Mouse (Mus musculus) right cerebral cortex, adult 18-20 months (tissue): ENCODE measurements at regions not wholly inside any gene's neighbourhood (a gene's known extent, or its start where the extent isn't known, plus 50 kb on each side); places are given as distances from the start of the nearest gene placed in this dataset.

Source experiments
- DNase-seq: peaks from one replicate; pipeline ENCODE4 v3.0.0; 2022; ENCODE audit warnings: mixed read lengths

DNA sequence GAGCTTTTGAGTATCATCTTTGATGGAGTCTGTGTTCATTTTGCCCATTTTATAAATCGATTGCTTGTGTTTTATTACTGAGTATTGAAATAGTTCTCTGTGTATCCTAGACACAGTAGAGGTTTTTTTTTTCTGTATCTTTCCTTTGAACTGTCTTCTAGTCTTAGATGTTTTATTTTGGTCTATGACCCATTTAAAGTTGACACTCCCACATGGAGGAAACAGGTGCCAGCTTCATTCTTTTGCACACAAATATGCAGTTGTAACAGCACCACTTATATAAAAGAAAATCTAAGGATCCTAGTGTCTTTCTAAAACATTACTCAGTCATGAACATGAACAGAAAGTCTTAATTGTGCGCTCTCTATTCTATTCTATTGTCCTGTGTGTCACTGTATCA, 230.2 kb upstream of the Nsun2 start:
- peak; percentile 32 for DNase-seq

DNA sequence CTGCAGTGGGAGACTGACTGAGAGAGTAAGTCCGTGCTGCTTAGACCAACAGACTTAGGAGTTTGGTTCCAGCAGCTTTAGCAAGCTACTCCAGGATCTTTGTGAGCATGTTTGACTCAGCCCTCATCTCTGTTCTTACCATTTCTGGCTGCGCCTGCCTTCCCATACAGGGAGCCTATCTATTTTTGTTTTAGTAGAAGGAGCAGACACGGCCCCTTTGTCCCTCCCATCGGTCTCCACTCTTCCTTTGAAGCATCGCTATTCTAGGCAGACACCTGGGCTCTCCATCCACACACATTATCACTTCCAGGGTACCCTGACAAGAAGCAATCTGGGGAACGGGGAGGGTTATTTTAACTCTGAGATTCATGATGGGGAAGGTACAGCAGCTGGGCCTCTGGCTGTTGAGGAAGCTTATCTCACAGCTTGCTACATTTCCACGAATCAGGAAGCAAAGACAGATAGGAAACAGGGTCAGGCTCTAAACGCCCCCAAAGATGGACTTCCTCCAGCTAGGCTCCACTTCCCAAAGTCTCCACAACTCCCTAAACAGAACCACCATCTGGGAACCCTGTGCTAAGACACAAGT, 203.0 kb upstream of the Nsun2 start:
- peak; percentile 74 for DNase-seq

DNA sequence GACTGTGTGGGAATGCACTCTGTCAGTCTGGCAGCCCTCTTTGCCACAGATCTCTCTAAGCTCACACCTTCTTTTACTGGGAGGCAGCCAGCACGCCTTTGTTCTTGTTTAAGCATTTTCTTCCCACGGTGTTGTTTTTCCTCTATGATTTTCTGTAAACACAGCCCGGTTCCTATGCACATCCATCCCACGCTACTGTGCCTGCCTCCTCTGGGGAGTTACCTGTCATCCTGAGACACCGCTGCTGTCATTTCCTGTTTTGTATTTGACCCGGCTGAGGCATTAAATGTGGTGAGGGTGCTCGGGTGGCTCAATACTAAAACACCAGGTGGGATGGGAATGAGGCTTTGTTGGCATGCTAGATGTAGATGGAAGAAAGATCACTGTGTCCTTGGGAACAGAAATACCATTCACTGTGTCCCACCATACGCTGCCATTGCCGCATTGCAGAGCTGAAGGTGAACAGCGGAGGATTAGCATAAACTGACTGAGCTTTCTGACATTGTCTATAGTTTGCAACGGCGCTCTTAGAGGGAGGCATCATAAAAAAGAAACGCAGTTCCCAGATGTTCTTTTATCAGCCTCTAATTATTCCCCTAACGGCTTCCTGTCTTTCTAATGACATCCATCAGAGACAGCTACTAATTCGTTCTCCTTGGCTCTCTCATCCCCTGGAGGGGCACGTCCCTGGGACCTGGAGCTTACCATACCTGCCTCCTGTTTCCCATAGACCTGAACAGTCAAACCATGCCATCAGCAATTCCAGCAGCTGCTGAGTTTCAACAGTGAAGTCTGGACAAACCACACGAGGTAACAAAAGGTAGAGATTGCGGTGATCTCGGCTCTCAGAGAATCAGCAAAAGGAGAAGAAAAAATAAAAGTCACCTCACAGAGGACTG, 201.8 kb upstream of the Nsun2 start:
- DNase-seq: no peak

DNA sequence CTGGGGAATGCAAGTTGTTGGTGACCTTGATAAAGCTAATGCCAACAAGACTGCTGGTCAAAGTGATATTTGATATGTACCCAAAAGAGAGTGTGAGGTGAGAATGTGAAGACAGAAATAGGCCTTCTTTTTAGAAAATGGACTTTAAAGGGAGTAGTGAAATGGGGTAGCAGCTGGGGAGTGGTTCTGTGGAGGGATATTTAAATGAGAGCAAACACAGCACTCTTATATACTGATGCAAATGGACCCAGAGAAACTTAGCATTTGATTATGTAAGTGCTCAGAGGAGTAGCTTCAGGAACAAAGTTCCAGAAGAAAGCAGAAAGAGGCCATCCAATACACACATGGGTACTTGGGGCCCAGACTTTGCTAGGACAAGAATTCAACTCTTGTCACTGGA, 189.7 kb upstream of the Nsun2 start:
- DNase-seq: no peak

DNA sequence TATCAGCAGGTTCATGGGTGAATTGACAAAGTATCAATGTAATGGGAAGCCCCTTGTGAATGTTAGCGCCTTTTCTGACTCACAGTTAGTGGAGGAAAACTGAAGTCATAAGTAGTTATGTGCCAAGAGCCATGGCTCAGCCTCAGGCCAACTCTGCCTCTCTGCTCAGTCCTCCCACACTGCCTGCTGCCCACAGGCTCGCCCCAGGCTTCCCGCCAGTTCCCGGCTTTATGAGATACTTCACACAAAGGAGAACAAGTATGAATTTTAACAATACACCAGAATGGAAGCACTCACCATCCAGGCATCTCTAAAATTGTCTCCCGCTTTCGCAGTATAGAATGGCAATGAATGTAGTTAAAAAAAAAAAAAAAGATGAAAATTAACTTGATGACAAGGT, 176.1 kb upstream of the Nsun2 start:
- DNase-seq: peak; percentile 80

DNA sequence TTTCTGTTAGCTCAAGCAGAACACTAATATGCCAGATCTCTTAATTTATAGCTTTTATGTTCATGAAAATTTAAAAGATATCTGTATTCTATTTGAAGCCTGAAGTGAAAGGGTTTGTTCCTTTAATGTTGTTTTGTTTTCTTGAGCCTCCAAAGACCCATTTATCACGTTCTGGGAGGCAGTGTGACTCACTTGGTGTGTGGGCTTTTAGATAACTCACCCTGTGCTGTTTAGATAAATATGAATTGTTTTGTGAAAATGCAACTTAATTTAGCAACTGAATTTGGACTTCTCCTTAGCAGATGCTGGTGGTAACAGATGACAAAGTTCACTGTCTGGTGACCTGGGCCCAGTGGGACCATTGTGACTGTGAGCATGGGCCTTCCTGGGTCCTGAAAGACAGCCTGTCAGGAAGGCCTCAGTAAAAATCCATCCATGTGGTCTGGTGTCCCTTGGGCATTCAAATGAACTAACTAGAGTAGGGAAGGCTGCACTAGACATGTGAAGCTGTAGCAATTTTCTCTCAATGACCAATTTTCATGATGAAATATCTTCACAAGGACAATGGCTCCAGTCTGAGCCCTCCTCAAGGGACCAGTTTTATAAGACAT, 167.6 kb upstream of the Nsun2 start:
- DNase-seq: no peak

DNA sequence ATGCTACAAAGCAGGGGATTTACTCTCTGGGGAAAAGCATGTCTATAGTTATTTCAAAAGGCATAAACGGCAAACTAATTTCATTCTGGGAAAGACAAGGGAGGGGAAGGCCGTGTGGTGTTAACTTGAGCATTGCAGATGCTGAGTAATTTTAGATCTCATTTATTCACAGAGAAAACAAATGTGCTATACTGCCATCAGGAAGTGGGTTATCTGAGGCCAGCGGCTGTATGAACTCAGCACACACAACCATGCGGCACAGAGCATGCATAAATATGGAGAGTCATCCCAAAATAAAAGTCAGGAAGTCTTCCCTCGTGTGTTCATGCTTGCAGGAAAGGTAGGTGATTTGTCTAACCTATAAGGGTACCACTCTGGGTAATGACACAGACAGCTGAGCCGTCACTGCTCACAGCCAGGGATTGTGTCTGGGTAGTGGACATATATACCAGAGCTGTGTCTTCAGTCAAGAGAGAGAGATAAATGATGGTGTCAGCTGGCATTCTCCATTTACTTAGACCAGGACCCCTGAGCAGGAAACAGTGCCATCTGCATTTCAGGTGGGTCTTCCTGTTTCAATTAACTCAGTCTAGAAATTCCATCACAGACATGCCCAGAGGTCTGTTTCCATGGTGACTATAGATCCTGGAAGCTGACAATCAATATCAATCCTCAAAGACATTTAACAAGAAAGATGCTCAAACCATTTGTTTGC, 160.3 kb upstream of the Nsun2 start:
- DNase-seq: peak; percentile 23

DNA sequence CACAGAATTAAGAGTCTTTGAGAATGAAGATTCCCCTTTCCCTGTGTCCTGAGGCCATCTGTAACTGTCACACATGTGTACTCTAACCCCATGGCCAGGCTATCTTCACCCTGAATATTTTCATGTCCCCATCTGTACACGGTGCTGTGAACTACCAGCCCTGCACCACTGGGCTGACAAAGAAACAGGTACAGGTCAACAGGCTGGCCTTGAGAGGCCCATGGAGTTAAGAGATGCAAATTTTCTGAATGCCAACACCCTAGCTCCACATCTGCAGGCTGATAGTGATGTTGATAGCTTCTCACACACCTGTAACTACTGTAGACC, 159.8 kb upstream of the Nsun2 start:
- no peak for DNase-seq

DNA sequence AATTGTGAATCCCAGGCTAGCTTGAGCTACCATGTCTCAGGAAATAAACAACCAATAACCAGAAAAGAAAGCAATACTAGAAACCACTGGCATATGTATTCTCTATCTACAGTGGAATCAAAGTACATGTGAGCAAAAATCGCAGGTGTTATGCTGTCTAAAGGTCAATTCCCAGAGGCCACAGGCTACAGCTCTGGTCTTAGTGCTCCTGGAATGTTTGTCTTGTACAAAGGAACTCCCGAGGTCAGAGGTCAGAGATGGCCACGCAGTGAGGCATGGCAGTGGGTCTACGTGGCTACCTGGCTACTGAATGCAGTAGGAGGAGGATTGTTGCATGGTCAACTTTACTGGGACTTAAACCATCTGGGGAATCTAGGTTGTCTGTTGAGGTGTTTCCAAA, 153.1 kb upstream of the Nsun2 start:
- no peak for DNase-seq

DNA sequence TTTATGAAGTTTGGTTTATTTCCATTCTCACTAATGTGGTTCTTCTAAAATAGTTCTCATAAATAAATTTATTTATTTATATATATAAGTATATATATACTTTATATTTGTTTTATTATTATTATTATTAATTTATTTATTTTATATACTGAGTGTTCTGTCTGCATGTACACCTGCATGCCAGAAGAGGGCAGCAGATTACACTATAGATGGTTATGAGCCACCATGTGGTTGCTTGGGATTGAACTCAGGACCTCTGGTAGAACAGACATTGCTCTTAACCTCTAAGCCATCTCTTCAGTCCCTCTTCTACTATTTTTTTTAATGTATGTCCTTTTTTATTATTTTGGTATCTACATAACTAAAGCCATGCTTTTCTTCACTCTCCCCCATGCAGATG, 148.8 kb upstream of the Nsun2 start:
- DNase-seq: no peak

DNA sequence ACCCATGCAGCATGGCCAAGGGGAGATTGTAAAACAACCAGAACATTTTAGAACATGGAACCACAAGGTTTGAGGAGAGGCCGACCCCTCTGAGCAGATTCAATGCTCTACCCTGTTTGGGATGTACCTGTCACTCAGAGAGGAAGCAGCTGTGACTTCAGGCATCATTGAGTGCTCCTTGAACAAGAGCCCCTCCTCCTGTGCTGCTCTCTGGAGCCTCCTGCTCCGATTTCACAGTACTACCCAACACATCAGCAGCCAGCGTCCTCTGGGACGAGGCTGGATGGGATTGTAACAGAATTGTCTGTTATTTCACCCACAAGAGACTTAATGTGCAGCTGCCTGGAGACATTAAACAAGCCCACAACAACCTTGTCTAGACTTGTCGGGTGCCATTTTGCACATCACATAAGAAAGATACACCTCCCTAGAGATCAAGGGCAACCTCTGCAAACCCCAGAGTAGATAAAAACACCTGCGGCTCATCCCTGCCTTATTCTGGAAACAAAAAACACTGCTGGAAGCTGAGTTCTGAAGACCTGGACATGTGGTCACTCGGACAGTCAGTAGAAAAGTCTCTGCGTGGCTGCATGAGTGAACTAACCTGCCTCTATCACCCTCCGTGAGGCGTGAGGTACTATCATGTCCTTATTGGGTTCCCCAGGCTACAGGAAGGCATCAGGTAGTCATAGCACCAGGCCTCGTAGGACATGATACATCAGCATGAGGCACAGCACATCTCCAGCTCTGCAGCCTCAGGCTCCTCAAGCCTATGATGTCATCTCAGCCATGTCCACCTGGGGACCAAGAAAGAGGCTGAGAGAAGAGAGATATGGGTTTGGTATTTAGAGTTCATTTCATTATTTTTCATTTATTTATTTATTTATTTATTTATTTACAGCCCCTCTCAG, 140.4 kb upstream of the Nsun2 start:
- no peak for DNase-seq

DNA sequence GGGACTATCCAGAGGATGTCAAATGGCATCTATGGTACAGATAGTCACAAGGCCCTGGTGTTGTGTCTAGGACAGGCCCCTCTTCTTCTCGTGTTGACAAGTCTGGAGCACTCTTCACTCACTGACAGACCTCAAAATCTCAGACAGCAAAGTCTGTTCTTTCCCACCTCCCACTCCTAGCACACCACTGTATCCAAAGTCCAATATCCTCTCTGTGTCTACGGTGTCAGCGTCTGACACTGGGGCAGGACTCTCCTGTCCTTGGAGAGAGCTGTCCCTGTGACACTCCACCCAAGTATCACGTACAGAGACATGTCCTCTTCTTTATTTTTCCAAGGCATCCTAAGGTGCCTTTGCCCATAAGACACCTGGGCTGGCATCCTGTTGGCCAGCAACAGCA, 139.0 kb upstream of the Nsun2 start:
- no peak for DNase-seq

DNA sequence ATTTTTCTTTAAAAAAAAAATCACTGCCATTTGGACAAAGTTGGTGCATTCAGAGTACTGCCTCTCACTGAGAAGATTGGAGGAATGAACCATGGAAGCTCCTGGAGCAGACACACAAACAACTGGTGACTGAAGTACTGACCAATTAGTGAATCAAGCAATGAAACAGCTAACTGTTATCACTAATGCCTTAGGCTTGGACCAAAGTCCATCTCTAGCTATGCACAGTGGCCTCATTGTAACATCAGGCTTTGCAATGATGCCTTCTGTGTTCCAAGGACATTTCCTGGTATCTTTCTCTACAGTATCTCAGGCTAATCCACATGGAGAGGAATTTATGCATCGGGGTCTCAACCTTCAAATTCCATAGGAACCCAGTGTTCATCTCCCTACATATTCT, 123.2 kb upstream of the Nsun2 start:
- no peak for DNase-seq

DNA sequence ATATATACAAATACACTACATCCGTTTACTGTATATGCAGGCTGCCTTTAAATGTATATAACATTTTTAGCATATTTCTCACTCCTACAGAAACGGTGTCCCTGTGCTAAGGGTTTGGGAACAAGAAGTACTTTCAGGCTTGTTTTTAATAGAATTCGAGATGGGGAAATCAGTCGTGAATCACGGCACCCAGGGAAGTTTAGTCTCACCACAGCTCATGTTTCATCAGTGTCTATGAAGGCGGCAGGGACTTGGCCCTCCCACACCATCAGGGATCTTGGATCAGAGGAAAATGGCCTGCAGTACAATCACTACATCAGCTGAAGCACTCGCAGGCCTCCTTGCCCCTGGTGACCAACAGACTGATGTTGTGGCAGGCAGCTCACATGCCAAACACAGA, 118.7 kb upstream of the Nsun2 start:
- peak; percentile 31 for DNase-seq

DNA sequence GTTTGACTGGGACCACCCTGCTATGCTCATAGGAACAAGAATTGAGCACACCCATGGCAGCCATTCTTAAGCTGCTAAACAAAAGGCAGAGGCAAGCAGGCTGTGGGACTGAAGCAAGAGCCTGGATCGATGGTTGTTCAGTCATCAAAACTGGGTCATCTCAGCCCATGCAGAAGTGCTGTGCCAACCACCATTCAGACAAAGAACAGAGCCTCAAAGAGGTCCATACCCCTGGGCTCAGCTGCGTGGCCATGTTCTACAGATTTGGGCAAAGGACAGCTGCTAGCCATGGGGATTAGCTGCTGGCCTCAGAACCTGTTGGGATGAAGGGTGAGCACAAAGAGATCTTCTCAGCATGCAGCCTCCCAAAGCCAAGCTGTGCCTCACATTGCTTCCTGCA, 116.8 kb upstream of the Nsun2 start:
- DNase-seq: no peak

DNA sequence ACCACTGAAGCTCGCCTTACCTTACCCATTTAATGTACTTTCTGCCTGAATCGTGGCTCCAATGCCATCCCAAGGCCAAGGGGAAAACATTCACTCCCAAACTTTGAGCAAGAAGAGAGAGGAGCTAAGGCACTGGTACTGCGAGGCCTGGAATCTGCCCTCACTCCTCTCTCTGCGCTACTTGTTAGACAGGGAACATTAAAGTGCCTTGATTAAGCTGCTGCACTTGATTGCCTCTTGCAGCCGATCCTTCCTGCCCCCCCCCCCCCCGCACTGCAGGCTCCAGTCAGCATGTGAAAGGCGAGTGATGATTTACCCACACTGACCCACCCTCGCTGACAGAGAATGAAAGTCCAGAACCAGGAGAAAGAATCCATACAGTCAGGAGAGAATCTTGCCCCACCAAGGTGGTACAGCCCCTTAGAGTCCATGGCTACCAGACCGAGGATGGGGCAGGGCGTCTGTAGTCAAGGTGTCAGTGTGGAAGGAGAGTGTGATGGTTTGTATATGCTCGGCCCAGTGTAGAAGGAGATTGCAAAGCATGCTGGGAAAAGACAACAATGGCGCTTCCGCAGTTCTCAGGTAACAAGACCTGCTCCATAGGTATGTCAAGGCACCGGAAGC, 115.6 kb upstream of the Nsun2 start:
- DNase-seq: no peak

DNA sequence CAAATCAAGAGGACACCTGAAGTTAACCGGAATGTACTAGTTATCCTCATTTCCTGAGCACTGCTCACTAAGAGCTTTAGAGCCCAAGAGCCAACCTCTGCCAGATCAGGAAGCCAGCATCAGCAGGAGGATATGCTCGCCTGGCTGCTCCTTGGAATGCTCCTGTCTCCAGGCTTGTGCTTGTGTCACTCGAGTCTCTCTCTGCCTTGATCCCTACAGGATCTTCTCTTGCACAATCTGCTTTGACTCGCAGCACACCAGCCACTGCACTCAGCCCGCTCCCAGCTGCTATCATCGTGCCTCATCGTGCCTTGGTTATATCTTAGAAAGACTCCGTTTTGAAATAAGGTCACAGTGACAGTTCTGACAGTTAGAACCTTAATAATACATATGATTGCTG, 113.4 kb upstream of the Nsun2 start:
- DNase-seq: no peak

DNA sequence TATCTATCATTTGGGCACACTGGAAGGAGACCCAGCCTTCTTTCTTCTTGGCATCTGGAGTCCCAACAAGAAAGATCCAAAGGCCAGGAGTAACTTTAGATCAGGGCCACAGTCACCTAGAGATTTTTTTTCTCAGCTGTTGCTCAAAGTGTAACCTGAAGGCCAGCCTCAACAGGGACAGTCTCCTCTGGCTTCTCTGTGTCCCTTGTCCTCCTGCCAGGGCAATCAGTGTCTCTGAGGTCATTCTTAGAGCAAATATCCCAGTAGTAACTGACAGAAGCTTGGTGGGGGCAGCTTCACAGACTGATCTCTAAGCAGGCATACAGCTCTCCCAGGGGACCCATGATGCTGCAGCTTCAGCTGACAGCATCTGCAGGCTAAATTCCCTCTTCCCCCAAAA, 111.6 kb upstream of the Nsun2 start:
- no peak for DNase-seq

DNA sequence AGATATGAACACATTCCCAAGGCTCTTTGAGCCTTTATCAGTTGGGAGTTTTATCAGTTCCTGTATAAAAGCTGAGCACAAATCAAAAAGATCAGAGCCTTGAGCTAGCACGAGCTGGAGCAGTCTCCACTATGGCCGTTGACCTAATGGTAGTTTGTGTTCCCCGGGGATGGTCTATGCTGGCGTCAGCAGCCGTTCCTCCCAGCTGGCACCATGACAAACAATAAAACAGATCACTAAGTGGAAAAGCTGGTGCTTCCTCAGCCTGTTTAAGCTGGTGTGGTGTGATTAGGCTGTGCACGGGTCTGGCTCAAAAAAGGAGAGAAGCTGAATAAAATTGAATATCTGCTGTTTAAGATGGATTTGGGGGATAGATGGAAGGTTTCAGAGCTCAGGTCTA, 107.4 kb upstream of the Nsun2 start:
- no peak for DNase-seq

DNA sequence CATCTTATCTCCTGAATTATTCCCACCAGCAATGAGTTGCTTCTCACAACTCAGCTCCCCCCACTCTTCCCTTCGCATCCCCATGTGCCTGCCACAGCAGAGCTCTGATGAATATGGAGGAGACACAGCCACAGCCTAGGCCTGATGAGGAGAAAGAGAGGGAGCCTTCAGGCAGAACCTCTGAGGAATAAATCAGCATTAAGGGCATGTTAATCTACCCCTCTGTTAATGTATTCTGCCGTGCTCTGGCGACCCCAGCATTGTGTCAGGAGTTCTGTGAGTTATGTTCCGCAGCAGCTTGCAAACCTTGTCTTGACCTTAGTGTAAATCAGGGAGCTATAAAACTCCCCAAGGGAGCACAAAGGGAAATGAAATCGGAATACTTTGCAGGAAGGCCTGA, 104.0 kb upstream of the Nsun2 start:
- DNase-seq: no peak

DNA sequence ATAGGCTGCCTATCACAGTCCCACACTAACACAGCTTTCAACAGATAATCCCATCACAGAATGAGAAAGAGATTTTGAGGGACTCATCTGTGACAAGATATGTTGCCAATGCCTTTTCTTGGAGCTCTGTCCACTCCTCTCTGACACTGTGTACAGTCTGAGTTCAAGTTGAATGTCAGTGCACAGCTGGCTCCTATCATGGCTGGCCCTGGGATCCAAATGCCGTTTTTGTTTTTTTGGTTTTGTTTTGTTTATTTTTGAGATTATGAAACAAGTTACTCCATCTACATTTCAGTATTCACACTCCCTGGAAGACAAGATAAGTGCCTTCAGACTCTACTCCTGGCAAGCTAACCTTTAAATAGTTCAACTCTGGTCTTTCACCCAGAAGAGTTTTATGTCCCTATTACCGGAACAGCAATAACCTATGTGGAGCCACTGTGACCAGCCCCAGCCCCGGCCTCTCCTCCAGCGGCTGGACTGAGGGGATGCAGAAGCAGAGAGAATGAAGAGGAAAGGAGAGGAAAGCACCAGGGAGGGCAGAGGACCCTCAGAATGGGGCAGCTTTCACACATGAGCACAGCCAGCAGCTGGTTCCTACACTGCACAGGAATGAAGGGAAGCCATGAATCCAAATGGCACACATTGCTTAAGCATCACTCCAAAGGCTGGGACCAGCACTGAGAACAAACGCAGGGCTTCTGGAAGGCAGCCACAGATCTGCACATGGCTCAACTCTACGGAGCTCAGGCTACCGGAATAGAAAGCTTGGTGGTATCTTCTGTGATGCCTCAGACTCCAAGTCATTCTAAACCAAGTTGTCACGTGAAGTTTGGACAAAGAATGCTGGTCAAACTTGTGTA, 99.9 kb upstream of the Nsun2 start:
- DNase-seq: no peak
